Mouse (Mus musculus) adipose tissue, adult 10 weeks (tissue): ENCODE results near the gene Tmem213. TPM values are rescaled to one million over a fixed set of nuclear protein-coding genes. Genes with fewer than 3 reads are reported as not detected.

Experiments used
- polyA plus RNA-seq: library from polyadenylated mRNA; stranded (reverse); fragments of 350-450 nt; fragmentation: Illumina TruSeq; extraction: RNeasy Lipid Tissue Mini Kit (QIAGEN cat#74804); gene quantifications from one replicate; pipeline ENCODE4 v1.2.3, GENCODE M21; 2014; ENCODE audit warnings: low read depth, low replicate concordance

Gene Tmem213
- polyA plus RNA-seq: 3.4 TPM

DNA sequence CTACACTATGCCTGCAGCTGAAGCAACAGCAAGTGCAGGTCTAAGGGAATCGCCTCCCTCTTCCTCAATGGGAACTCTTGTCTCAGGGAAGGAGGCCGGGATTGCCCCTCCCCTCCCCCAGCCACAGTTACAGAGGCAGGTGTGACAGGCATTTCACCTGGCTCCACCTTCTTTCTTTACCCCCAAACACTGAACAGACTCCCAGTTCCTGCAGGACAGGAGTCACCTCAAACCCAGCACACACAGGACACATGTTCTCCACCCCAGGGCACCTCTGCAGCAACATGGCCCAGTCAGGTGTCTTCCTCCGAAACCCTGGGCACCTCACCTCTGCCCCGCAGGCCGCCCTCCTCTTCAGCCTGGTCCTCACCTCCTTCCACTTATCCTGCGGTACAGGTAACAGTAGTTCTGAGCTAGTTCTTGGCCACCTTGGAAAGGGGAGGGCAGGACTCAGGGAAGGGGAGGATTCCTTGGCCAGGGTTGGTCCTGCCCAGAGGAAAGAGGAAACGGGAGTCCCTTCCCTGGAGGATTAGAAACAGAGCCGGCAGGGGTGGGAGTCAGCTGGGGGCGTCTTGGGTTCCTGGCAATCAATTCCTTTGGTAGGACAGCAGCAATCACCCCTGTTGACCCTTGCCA, at the start of gene Tmem213:
Gene Tmem213, plus strand, starts transcription at position 96 of the 636 bp plus-strand sequence.

DNA sequence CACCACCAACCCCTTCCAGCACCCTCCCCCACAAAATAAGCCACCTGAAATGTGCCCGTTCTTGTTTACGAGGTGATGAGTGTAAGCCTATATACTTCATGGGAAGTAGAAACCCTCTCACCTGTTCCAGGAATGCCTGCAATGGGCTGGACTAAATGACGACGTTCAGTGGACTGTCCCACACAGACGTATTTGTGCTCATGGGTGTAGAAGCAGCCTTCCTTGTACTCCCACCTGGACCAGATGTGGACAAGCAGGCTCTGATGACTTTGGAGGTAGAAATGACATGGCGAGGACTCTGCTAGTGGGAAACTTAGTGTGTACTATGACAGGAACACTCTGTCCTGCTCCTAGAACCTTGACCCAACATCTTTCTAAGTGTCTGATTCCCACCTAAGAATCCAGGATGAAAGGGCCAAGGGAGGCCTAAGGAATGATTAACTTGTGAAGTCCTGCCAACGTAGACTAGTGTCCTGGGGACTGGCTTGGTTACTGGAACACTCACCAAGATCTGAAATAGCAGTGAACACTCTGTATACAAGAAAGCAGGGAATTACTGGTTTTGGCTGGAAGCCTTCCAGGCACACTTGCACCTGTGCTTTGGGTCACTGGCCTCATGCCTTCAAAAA, 15.3 kb downstream of the Tmem213 start, which contains the start of gene Atp6v0a4:
Gene Atp6v0a4, minus strand, starts transcription at position 380 of the 629 bp plus-strand sequence.

Other genes with a start within 250 kb of the Tmem213 start
- gene Trim24, start 238.4 kb upstream of the Tmem213 start, polyA plus RNA-seq: 23.0 TPM
- 4.1 TPM for gene Svopl, start 62.3 kb upstream of the Tmem213 start, polyA plus RNA-seq
- 6.3 TPM for gene Atp6v0a4, start 15.3 kb downstream of the Tmem213 start, polyA plus RNA-seq
- gene D630045J12Rik, start 144.8 kb downstream of the Tmem213 start, polyA plus RNA-seq: 17.1 TPM
- 2.1 TPM for gene Zc3hav1l, start 190.0 kb downstream of the Tmem213 start, polyA plus RNA-seq
- 28.9 TPM for gene Zc3hav1, start 245.3 kb downstream of the Tmem213 start, polyA plus RNA-seq